Mouse (Mus musculus) embryonic facial prominence, embryonic 14.5 days (tissue): ENCODE data around the gene Sox5. TPM values are rescaled to one million over a fixed set of nuclear protein-coding genes. Genes with fewer than 3 reads are reported as not detected.

Experiments
- ATAC-seq: fragments of 200-750 bp; cut with Nextera tagmentation; 2 replicates; pipeline ENCODE4 v1.8.0; 2017; ENCODE audit warnings: low read depth, moderate number of reproducible peaks, moderate TSS enrichment
- DNase-seq: peaks from one replicate; pipeline ENCODE4 v3.0.0-alpha.2; 2015; ENCODE audit warnings: low spot score
- H3K27ac ChIP-seq: fragments of 300-500 bp; sonication (generic); replicated peaks from 2 replicates; pipeline ENCODE4 v1.5.1; 2014; ENCODE audit warnings: low read depth, mild to moderate bottlenecking, low read length, moderate library complexity
- H3K27me3 ChIP-seq: fragments of 300-500 bp; sonication (generic); replicated peaks from 2 replicates; pipeline ENCODE4 v1.6.1; 2014; ENCODE audit warnings: low read length; ENCODE audit not compliant: control insufficient read depth, insufficient read depth
- H3K36me3 ChIP-seq: fragments of 300-500 bp; sonication (generic); 2 replicates; pipeline ENCODE4 v1.6.1; 2014; ENCODE audit warnings: low read length, mixed read lengths; ENCODE audit not compliant: control insufficient read depth, insufficient read depth
- H3K4me1 ChIP-seq: fragments of 300-500 bp; sonication (generic); 2 replicates; pipeline ENCODE4 v1.6.1; 2014; ENCODE audit warnings: antibody characterized with exemption, low read length; ENCODE audit not compliant: control insufficient read depth, insufficient read depth
- H3K4me2 ChIP-seq: fragments of 300-500 bp; sonication (generic); 2 replicates; pipeline ENCODE4 v1.6.1; 2014; ENCODE audit warnings: low read depth, mild to moderate bottlenecking, low read length, moderate library complexity, mixed read lengths
- H3K4me3 ChIP-seq: fragments of 300-500 bp; sonication (generic); 2 replicates; pipeline ENCODE4 v1.5.1; 2014; ENCODE audit warnings: low read depth, mild to moderate bottlenecking, low read length
- H3K9ac ChIP-seq: fragments of 300-500 bp; sonication (generic); 2 replicates; pipeline ENCODE4 v1.6.1; 2014; ENCODE audit warnings: low read depth, mild to moderate bottlenecking, low read length, moderate library complexity, mixed read lengths
- H3K9me3 ChIP-seq: fragments of 300-500 bp; sonication (generic); 2 replicates; pipeline ENCODE4 v1.6.1; 2016; ENCODE audit warnings: low read length; ENCODE audit not compliant: control insufficient read depth
- WGBS: fragments of 180-500 bp; shearing (Covaris S2); extraction: QIAGEN DNeasy Blood & Tissue Kit; methylation state at CpG from one replicate; pipeline ENCODE4 v1.1.7; 2014; 5-methylcytosine and 5-hydroxymethylcytosine counted together
- polyA plus RNA-seq: library from polyadenylated mRNA; unstranded; fragments of >200 nt; fragmentation: Nextera tagmentation; extraction: Ambion mirVana; gene quantifications from 2 replicates; pipeline ENCODE4 v1.2.1, GENCODE M21; 2014

The Sox5 gene
- polyA plus RNA-seq, 1 experiment from 2014 or later = 10.8 TPM

- H3K4me3 ChIP-seq = no peak overlapping the region
- H3K9me3 ChIP-seq = no peaks in the 10 kb centered on the region
- no peaks in the 10 kb centered on the region for H3K27me3 ChIP-seq
- WGBS = 74% methylated on average over 3 of the region's 3 CpGs
- H3K27ac ChIP-seq = no peak overlapping the region
- H3K4me1 ChIP-seq = no peaks in the 10 kb centered on the region
- H3K9ac ChIP-seq = no peak overlapping the region
- DNase-seq (no peak), ATAC-seq (no peak)
- H3K4me2 ChIP-seq = no peak overlapping the region
- H3K36me3 ChIP-seq = no peaks in the 10 kb centered on the region
Observed at GRCm38 (mm10) chr6:144326817-144327216, 455.0 kb downstream of the Sox5 start.

- WGBS = 82% methylated on average over 4 of the region's 4 CpGs
- no peaks in the 10 kb centered on the region for H3K27me3 ChIP-seq
- no peak overlapping the region for H3K4me2 ChIP-seq
- DNase-seq = no peak
- no peak overlapping the region for H3K27ac ChIP-seq
- no peak overlapping the region for H3K9ac ChIP-seq
- H3K36me3 ChIP-seq = no peaks in the 10 kb centered on the region
- H3K4me3 ChIP-seq = no peak overlapping the region
- no peaks in the 10 kb centered on the region for H3K9me3 ChIP-seq
- no peaks in the 10 kb centered on the region for H3K4me1 ChIP-seq
- ATAC-seq = no peak
Observed at GRCm38 (mm10) chr6:144323372-144323771, 458.4 kb downstream of the Sox5 start.

- no peak for DNase-seq
- Histone ChIP-seq H3K4me1 (no peaks in the 10 kb centered on the region), H3K27me3 (no peaks in the 10 kb centered on the region), H3K27ac (no peak overlapping the region), H3K9me3 (no peaks in the 10 kb centered on the region), H3K9ac (no peak overlapping the region), H3K36me3 (no peaks in the 10 kb centered on the region), H3K4me2 (no peak overlapping the region), H3K4me3 (no peak overlapping the region)
- WGBS = 89% methylated on average over 13 of the region's 13 CpGs
- ATAC-seq = no peak
Observed at GRCm38 (mm10) chr6:144322297-144323047, 459.3 kb downstream of the Sox5 start.

GRCm38 (mm10) chr6:144320327-144320726 lies 461.4 kb downstream of the Sox5 start:
- DNase-seq = no peak
- H3K27ac ChIP-seq = no peak overlapping the region
- no peak overlapping the region for H3K9ac ChIP-seq
- ATAC-seq = no peak
- H3K27me3 ChIP-seq = no peaks in the 10 kb centered on the region
- no peaks in the 10 kb centered on the region for H3K9me3 ChIP-seq
- no peak overlapping the region for H3K4me2 ChIP-seq
- H3K36me3 ChIP-seq = no peaks in the 10 kb centered on the region
- no peaks in the 10 kb centered on the region for H3K4me1 ChIP-seq
- no peak overlapping the region for H3K4me3 ChIP-seq

GRCm38 (mm10) chr6:144319717-144320116 lies 462.1 kb downstream of the Sox5 start:
- Histone ChIP-seq H3K9me3 (no peaks in the 10 kb centered on the region), H3K27ac (no peak overlapping the region), H3K4me1 (no peaks in the 10 kb centered on the region), H3K36me3 (no peaks in the 10 kb centered on the region), H3K4me2 (no peak overlapping the region), H3K9ac (no peak overlapping the region), H3K27me3 (no peaks in the 10 kb centered on the region), H3K4me3 (no peak overlapping the region)
- ATAC-seq (no peak), DNase-seq (no peak)
- WGBS = 63% methylated on average over 6 of the region's 6 CpGs

- no peaks in the 10 kb centered on the region for H3K36me3 ChIP-seq
- H3K27ac ChIP-seq = no peak overlapping the region
- H3K4me1 ChIP-seq = peaks cover 10% of the 10 kb centered on the region
- DNase-seq (peak; percentile 30), ATAC-seq (peak; percentile 68; the same call in 1 of the 2 replicates)
- WGBS = 55% methylated on average over 17 of the region's 17 CpGs
- H3K27me3 ChIP-seq = no peaks in the 10 kb centered on the region
- no peak overlapping the region for H3K4me3 ChIP-seq
- no peak overlapping the region for H3K9ac ChIP-seq
- no peaks in the 10 kb centered on the region for H3K9me3 ChIP-seq
- H3K4me2 ChIP-seq = no peak overlapping the region
Observed at GRCm38 (mm10) chr6:144312781-144313754, 468.7 kb downstream of the Sox5 start.

- peaks cover 10% of the 10 kb centered on the region for H3K4me1 ChIP-seq
- H3K4me3 ChIP-seq = no peak overlapping the region
- ATAC-seq = no peak
- H3K9ac ChIP-seq = no peak overlapping the region
- H3K27ac ChIP-seq = no peak overlapping the region
- no peaks in the 10 kb centered on the region for H3K9me3 ChIP-seq
- no peaks in the 10 kb centered on the region for H3K27me3 ChIP-seq
- H3K36me3 ChIP-seq = no peaks in the 10 kb centered on the region
- no peak overlapping the region for H3K4me2 ChIP-seq
- DNase-seq = no peak
- 48% methylated on average over 7 of the region's 7 CpGs for WGBS
Observed at GRCm38 (mm10) chr6:144312282-144312780, 469.4 kb downstream of the Sox5 start.

GRCm38 (mm10) chr6:144311754-144312153 lies 470.0 kb downstream of the Sox5 start:
- H3K27ac ChIP-seq = no peak overlapping the region
- ATAC-seq = no peak
- no peaks in the 10 kb centered on the region for H3K36me3 ChIP-seq
- no peaks in the 10 kb centered on the region for H3K27me3 ChIP-seq
- no peak overlapping the region for H3K4me3 ChIP-seq
- peaks cover 10% of the 10 kb centered on the region for H3K4me1 ChIP-seq
- no peak for DNase-seq
- no peak overlapping the region for H3K4me2 ChIP-seq
- no peaks in the 10 kb centered on the region for H3K9me3 ChIP-seq
- 48% methylated on average over 4 of the region's 4 CpGs for WGBS
- H3K9ac ChIP-seq = no peak overlapping the region
